Mouse (Mus musculus) MN1 (cell line): ENCODE measurements around the gene Bmpr1a.
"Not testable (repeated sequence)": the region's sequence is repeated elsewhere in the genome, so short reads cannot be mapped to it uniquely, and the experiment has no call there.

Experiments
- DNase-seq: peaks from one replicate; pipeline ENCODE4 v3.0.0-alpha.2; 2016; ENCODE audit warnings: low spot score

Bmpr1a gene

GRCm38 (mm10) chr14:34449807-34450206 is 53.3 kb downstream of the Bmpr1a start:
- DNase-seq: no peak

- no peak for DNase-seq
Measured at GRCm38 (mm10) chr14:34448398-34448797, 54.7 kb downstream of the Bmpr1a start.

GRCm38 (mm10) chr14:34447659-34448058 is 55.5 kb downstream of the Bmpr1a start:
- DNase-seq: peak; percentile 26

- no peak for DNase-seq
Measured at GRCm38 (mm10) chr14:34446624-34447023, 56.5 kb downstream of the Bmpr1a start.

GRCm38 (mm10) chr14:34445348-34445747 is 57.8 kb downstream of the Bmpr1a start:
- DNase-seq: no peak

GRCm38 (mm10) chr14:34444924-34445323 is 58.2 kb downstream of the Bmpr1a start:
- DNase-seq: no peak

- DNase-seq: no peak
Measured at GRCm38 (mm10) chr14:34444368-34444767, 58.8 kb downstream of the Bmpr1a start.

- DNase-seq: no peak
Measured at GRCm38 (mm10) chr14:34442531-34442930, 60.6 kb downstream of the Bmpr1a start.

- no peak for DNase-seq
Measured at GRCm38 (mm10) chr14:34440526-34441066, 62.5 kb downstream of the Bmpr1a start.

GRCm38 (mm10) chr14:34429069-34429468 is 74.1 kb downstream of the Bmpr1a start:
- no peak for DNase-seq

- no peak for DNase-seq
Measured at GRCm38 (mm10) chr14:34428274-34428673, 74.9 kb downstream of the Bmpr1a start.

- DNase-seq: no peak
Measured at GRCm38 (mm10) chr14:34421078-34421477, 82.1 kb downstream of the Bmpr1a start.

GRCm38 (mm10) chr14:34417501-34417900 is 85.6 kb downstream of the Bmpr1a start:
- no peak for DNase-seq

- not testable (repeated sequence) for DNase-seq
Measured at GRCm38 (mm10) chr14:34416946-34417345, 86.2 kb downstream of the Bmpr1a start.

- no peak for DNase-seq
Measured at GRCm38 (mm10) chr14:34412164-34412896, 90.8 kb downstream of the Bmpr1a start.

GRCm38 (mm10) chr14:34410716-34411115 is 92.4 kb downstream of the Bmpr1a start:
- no peak for DNase-seq

GRCm38 (mm10) chr14:34403424-34403823 is 99.7 kb downstream of the Bmpr1a start:
- no peak for DNase-seq

GRCm38 (mm10) chr14:34402871-34403270 is 100.3 kb downstream of the Bmpr1a start:
- no peak for DNase-seq

GRCm38 (mm10) chr14:34401135-34401534 is 102.0 kb downstream of the Bmpr1a start:
- peak; percentile 84 for DNase-seq

- DNase-seq: no peak
Measured at GRCm38 (mm10) chr14:34400021-34400420, 103.1 kb downstream of the Bmpr1a start.

- DNase-seq: no peak
Measured at GRCm38 (mm10) chr14:34399301-34399700, 103.8 kb downstream of the Bmpr1a start.

GRCm38 (mm10) chr14:34398901-34399300 is 104.2 kb downstream of the Bmpr1a start:
- DNase-seq: no peak

- DNase-seq: no peak
Measured at GRCm38 (mm10) chr14:34397871-34398270, 105.3 kb downstream of the Bmpr1a start.

- no peak for DNase-seq
Measured at GRCm38 (mm10) chr14:34393295-34393694, 109.8 kb downstream of the Bmpr1a start.
